Mouse (Mus musculus) olfactory bulb, adult 2 months (tissue): ENCODE data around the gene Prss54.

Experiments used
- CTCF ChIP-seq: fragments of 200-500 bp; IDR thresholded peaks from 2 replicates; pipeline ENCODE4 v1.5.1; 2012; ENCODE audit warnings: low read depth, mild to moderate bottlenecking, low read length, moderate library complexity; ENCODE audit not compliant: insufficient read depth
- POLR2A ChIP-seq: fragments of 200-500 bp; IDR thresholded peaks from 2 replicates; pipeline ENCODE4 v1.6.1; 2012; ENCODE audit warnings: mild to moderate bottlenecking, low read depth, low read length, moderate library complexity; ENCODE audit not compliant: insufficient read depth

GRCm38 (mm10) chr8:95592131-95592780, 16.1 kb upstream of the Prss54 start:
- TF ChIP-seq CTCF = no peak
- no peak for TF ChIP-seq POLR2A
